Mouse (Mus musculus): ENCODE measurements at regions not wholly inside any gene's neighbourhood (a gene's known extent, or its start where the extent isn't known, plus 50 kb on each side); places are given as distances from the start of the nearest gene placed in this dataset.

GRCm38 (mm10) chr4:125810247-125810646, 214.1 kb upstream of the Csf3r start:
- Histone ChIP-seq H3K9me3 (ENCODE audit: control insufficient read depth, low read depth, low read length) (no peaks in the 10 kb centered on the region), H3K27ac (ENCODE audit: low read length) (no peak overlapping the region), H3K4me2 (replicated peaks; ENCODE audit: low read depth, low read length) (no peak overlapping the region), H3K4me1 (ENCODE audit: control insufficient read depth, insufficient read depth, low read length) (no peaks in the 10 kb centered on the region), H3K9ac (replicated peaks; ENCODE audit: low read depth, low read length) (no peak overlapping the region), H3K4me3 (ENCODE audit: low read depth, low read length) (no peak overlapping the region), H3K36me3 (ENCODE audit: control insufficient read depth, insufficient read depth, low read length) (no peaks in the 10 kb centered on the region), H3K27me3 (ENCODE audit: control insufficient read depth, insufficient read depth, low read length) (no peaks in the 10 kb centered on the region)
- WGBS = 62% methylated on average over 8 of the region's 8 CpGs
- no peak for ATAC-seq (ENCODE audit: insufficient number of reproducible peaks, insufficient read depth, low FRiP score, low read depth)

GRCm38 (mm10) chr4:125814311-125814710, 210.0 kb upstream of the Csf3r start:
- Histone ChIP-seq H3K9me3 (ENCODE audit: control insufficient read depth, low read depth, low read length) (no peaks in the 10 kb centered on the region), H3K4me3 (ENCODE audit: low read depth, low read length) (no peak overlapping the region), H3K9ac (replicated peaks; ENCODE audit: low read depth, low read length) (no peak overlapping the region), H3K27ac (ENCODE audit: low read length) (no peak overlapping the region), H3K27me3 (ENCODE audit: control insufficient read depth, insufficient read depth, low read length) (no peaks in the 10 kb centered on the region), H3K36me3 (ENCODE audit: control insufficient read depth, insufficient read depth, low read length) (no peaks in the 10 kb centered on the region), H3K4me2 (replicated peaks; ENCODE audit: low read depth, low read length) (no peak overlapping the region), H3K4me1 (ENCODE audit: control insufficient read depth, insufficient read depth, low read length) (no peaks in the 10 kb centered on the region)
- ATAC-seq (ENCODE audit: insufficient number of reproducible peaks, insufficient read depth, low FRiP score, low read depth) = no peak
- WGBS = 80% methylated on average over 12 of the region's 12 CpGs

- no peak overlapping the region for H3K27ac ChIP-seq (ENCODE audit: low read length)
- H3K4me3 ChIP-seq (ENCODE audit: low read depth, low read length) = no peak overlapping the region
- no peak for ATAC-seq (ENCODE audit: insufficient number of reproducible peaks, insufficient read depth, low FRiP score, low read depth)
- no peaks in the 10 kb centered on the region for H3K4me1 ChIP-seq (ENCODE audit: control insufficient read depth, insufficient read depth, low read length)
- H3K36me3 ChIP-seq (ENCODE audit: control insufficient read depth, insufficient read depth, low read length) = no peaks in the 10 kb centered on the region
- no peak overlapping the region for H3K9ac ChIP-seq (replicated peaks; ENCODE audit: low read depth, low read length)
- 51% methylated on average over 3 of the region's 3 CpGs for WGBS
- H3K27me3 ChIP-seq (ENCODE audit: control insufficient read depth, insufficient read depth, low read length) = no peaks in the 10 kb centered on the region
- no peak overlapping the region for H3K4me2 ChIP-seq (replicated peaks; ENCODE audit: low read depth, low read length)
- H3K9me3 ChIP-seq (ENCODE audit: control insufficient read depth, low read depth, low read length) = no peaks in the 10 kb centered on the region
These were observed 209.1 kb upstream of the Csf3r start for GRCm38 (mm10) chr4:125815276-125815675.

GRCm38 (mm10) chr4:125824525-125824924, 199.8 kb upstream of the Csf3r start:
- 14% methylated on average over 3 of the region's 3 CpGs for WGBS
- no peak for ATAC-seq (ENCODE audit: insufficient number of reproducible peaks, insufficient read depth, low FRiP score, low read depth)

GRCm38 (mm10) chr4:125826416-125826815, 197.9 kb upstream of the Csf3r start:
- Histone ChIP-seq H3K4me1 (ENCODE audit: control insufficient read depth, insufficient read depth, low read length) (no peaks in the 10 kb centered on the region), H3K36me3 (ENCODE audit: control insufficient read depth, insufficient read depth, low read length) (no peaks in the 10 kb centered on the region), H3K4me2 (replicated peaks; ENCODE audit: low read depth, low read length) (no peak overlapping the region), H3K9me3 (ENCODE audit: control insufficient read depth, low read depth, low read length) (no peaks in the 10 kb centered on the region), H3K4me3 (ENCODE audit: low read depth, low read length) (no peak overlapping the region), H3K27ac (ENCODE audit: low read length) (no peak overlapping the region), H3K9ac (replicated peaks; ENCODE audit: low read depth, low read length) (no peak overlapping the region), H3K27me3 (ENCODE audit: control insufficient read depth, insufficient read depth, low read length) (no peaks in the 10 kb centered on the region)
- 79% methylated on average over 5 of the region's 5 CpGs for WGBS
- no peak for ATAC-seq (ENCODE audit: insufficient number of reproducible peaks, insufficient read depth, low FRiP score, low read depth)

More at GRCm38 (mm10) chr4:125824525-125824924, 199.8 kb upstream of the Csf3r start:
- H3K9me3 ChIP-seq (ENCODE audit: control insufficient read depth, low read depth, low read length) = no peaks in the 10 kb centered on the region
- H3K27ac ChIP-seq (ENCODE audit: low read length) = no peak overlapping the region
- H3K9ac ChIP-seq (replicated peaks; ENCODE audit: low read depth, low read length) = no peak overlapping the region
- H3K27me3 ChIP-seq (ENCODE audit: control insufficient read depth, insufficient read depth, low read length) = no peaks in the 10 kb centered on the region
- H3K36me3 ChIP-seq (ENCODE audit: control insufficient read depth, insufficient read depth, low read length) = no peaks in the 10 kb centered on the region
- no peaks in the 10 kb centered on the region for H3K4me1 ChIP-seq (ENCODE audit: control insufficient read depth, insufficient read depth, low read length)
- no peak overlapping the region for H3K4me2 ChIP-seq (replicated peaks; ENCODE audit: low read depth, low read length)
- no peak overlapping the region for H3K4me3 ChIP-seq (ENCODE audit: low read depth, low read length)

- Histone ChIP-seq H3K9me3 (ENCODE audit: control insufficient read depth, low read depth, low read length) (no peaks in the 10 kb centered on the region), H3K27me3 (ENCODE audit: control insufficient read depth, insufficient read depth, low read length) (no peaks in the 10 kb centered on the region), H3K4me2 (replicated peaks; ENCODE audit: low read depth, low read length) (no peak overlapping the region), H3K4me1 (ENCODE audit: control insufficient read depth, insufficient read depth, low read length) (no peaks in the 10 kb centered on the region), H3K36me3 (ENCODE audit: control insufficient read depth, insufficient read depth, low read length) (no peaks in the 10 kb centered on the region), H3K27ac (ENCODE audit: low read length) (no peak overlapping the region), H3K4me3 (ENCODE audit: low read depth, low read length) (no peak overlapping the region), H3K9ac (replicated peaks; ENCODE audit: low read depth, low read length) (no peak overlapping the region)
- peak; percentile 74; the same call in 1 of the 2 replicates for ATAC-seq (ENCODE audit: insufficient number of reproducible peaks, insufficient read depth, low FRiP score, low read depth)
- WGBS = 0% methylated on average over 8 of the region's 8 CpGs
These were observed 189.1 kb upstream of the Csf3r start for GRCm38 (mm10) chr4:125835250-125835649.

- H3K9me3 ChIP-seq (ENCODE audit: control insufficient read depth, low read depth, low read length) = no peaks in the 10 kb centered on the region
- H3K36me3 ChIP-seq (ENCODE audit: control insufficient read depth, insufficient read depth, low read length) = no peaks in the 10 kb centered on the region
- no peak overlapping the region for H3K9ac ChIP-seq (replicated peaks; ENCODE audit: low read depth, low read length)
- H3K4me2 ChIP-seq (replicated peaks; ENCODE audit: low read depth, low read length) = no peak overlapping the region
- no peak overlapping the region for H3K27ac ChIP-seq (ENCODE audit: low read length)
- no peak for ATAC-seq (ENCODE audit: insufficient number of reproducible peaks, insufficient read depth, low FRiP score, low read depth)
- no peak overlapping the region for H3K4me3 ChIP-seq (ENCODE audit: low read depth, low read length)
- WGBS = 91% methylated on average over 3 of the region's 3 CpGs
- H3K27me3 ChIP-seq (ENCODE audit: control insufficient read depth, insufficient read depth, low read length) = no peaks in the 10 kb centered on the region
- H3K4me1 ChIP-seq (ENCODE audit: control insufficient read depth, insufficient read depth, low read length) = no peaks in the 10 kb centered on the region
These were observed 176.8 kb upstream of the Csf3r start for GRCm38 (mm10) chr4:125847568-125847967.

- no peak for ATAC-seq (ENCODE audit: insufficient number of reproducible peaks, insufficient read depth, low FRiP score, low read depth)
- Histone ChIP-seq H3K4me1 (ENCODE audit: control insufficient read depth, insufficient read depth, low read length) (no peaks in the 10 kb centered on the region), H3K36me3 (ENCODE audit: control insufficient read depth, insufficient read depth, low read length) (no peaks in the 10 kb centered on the region), H3K27ac (ENCODE audit: low read length) (no peak overlapping the region), H3K27me3 (ENCODE audit: control insufficient read depth, insufficient read depth, low read length) (no peaks in the 10 kb centered on the region), H3K4me3 (ENCODE audit: low read depth, low read length) (no peak overlapping the region), H3K4me2 (replicated peaks; ENCODE audit: low read depth, low read length) (no peak overlapping the region), H3K9me3 (ENCODE audit: control insufficient read depth, low read depth, low read length) (no peaks in the 10 kb centered on the region), H3K9ac (replicated peaks; ENCODE audit: low read depth, low read length) (no peak overlapping the region)
- 9% methylated on average over 4 of the region's 4 CpGs for WGBS
These were observed 174.1 kb upstream of the Csf3r start for GRCm38 (mm10) chr4:125850300-125850699.

- Histone ChIP-seq H3K27ac (ENCODE audit: low read length) (no peak overlapping the region), H3K27me3 (ENCODE audit: control insufficient read depth, insufficient read depth, low read length) (no peaks in the 10 kb centered on the region), H3K4me3 (ENCODE audit: low read depth, low read length) (no peak overlapping the region), H3K4me1 (ENCODE audit: control insufficient read depth, insufficient read depth, low read length) (no peaks in the 10 kb centered on the region), H3K36me3 (ENCODE audit: control insufficient read depth, insufficient read depth, low read length) (no peaks in the 10 kb centered on the region), H3K4me2 (replicated peaks; ENCODE audit: low read depth, low read length) (no peak overlapping the region), H3K9me3 (ENCODE audit: control insufficient read depth, low read depth, low read length) (no peaks in the 10 kb centered on the region), H3K9ac (replicated peaks; ENCODE audit: low read depth, low read length) (no peak overlapping the region)
- no peak for ATAC-seq (ENCODE audit: insufficient number of reproducible peaks, insufficient read depth, low FRiP score, low read depth)
- 40% methylated on average over 4 of the region's 4 CpGs for WGBS
These were observed 171.8 kb upstream of the Csf3r start for GRCm38 (mm10) chr4:125852545-125852944.

Data from stomach, embryonic 14.5 days (tissue).